Mouse (Mus musculus) olfactory bulb, adult 2 months (tissue): Measurements from ENCODE around the gene Fmo4.

ENCODE experiments used
- CTCF ChIP-seq: fragments of 200-500 bp; IDR thresholded peaks from 2 replicates; pipeline ENCODE4 v1.5.1; 2012; ENCODE audit warnings: low read depth, mild to moderate bottlenecking, low read length, moderate library complexity; ENCODE audit not compliant: insufficient read depth
- POLR2A ChIP-seq: fragments of 200-500 bp; IDR thresholded peaks from 2 replicates; pipeline ENCODE4 v1.6.1; 2012; ENCODE audit warnings: mild to moderate bottlenecking, low read depth, low read length, moderate library complexity; ENCODE audit not compliant: insufficient read depth

GRCm38 (mm10) chr1:162847554-162847953, 33.8 kb upstream of the Fmo4 start:
- TF ChIP-seq CTCF (no peak), POLR2A (no peak)
